Mouse (Mus musculus): ENCODE results near the gene Plcd3.

DNA sequence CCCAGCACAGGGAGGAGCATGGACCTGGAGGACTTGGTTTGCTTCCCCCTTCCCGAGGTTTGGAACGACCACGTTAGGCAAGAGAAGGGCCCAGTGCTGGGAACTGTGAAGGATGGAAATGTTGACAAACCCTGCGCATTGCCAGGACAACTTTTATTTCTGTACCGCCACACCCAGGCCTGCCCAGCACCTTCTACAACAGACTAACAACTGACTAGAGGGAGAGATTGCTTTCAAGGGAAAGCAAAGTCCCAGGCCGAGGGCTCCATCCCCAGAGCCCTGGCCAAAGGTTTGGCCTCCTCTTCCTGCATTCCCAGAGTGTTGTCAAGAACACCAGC, 39.3 kb upstream of the Plcd3 start:
- TF ChIP-seq CTCF (IDR thresholded peaks at IDR 0.05; ENCODE audit: control insufficient read depth, insufficient read depth, insufficient read length): no peak
- TF ChIP-seq USF1 (IDR thresholded peaks at IDR 0.05; ENCODE audit: low read depth): no peak
- no peak for TF ChIP-seq MYOD1 (IDR thresholded peaks at IDR 0.05; ENCODE audit: control insufficient read depth, insufficient read length, low read depth)
